Comparison of ENCODE assay signal across 8 mouse cellular contexts in genomic region chr11:57801766-57802510, GRCm38 (mm10). TPM values are rescaled to one million over a fixed set of nuclear protein-coding genes. Genes with fewer than 3 reads are reported as not detected.
DNase-seq lines count a peak whose midpoint lies in the region; ATAC-seq and TF ChIP-seq lines count a peak whose summit lies in the region.

No protein-coding gene starts in this region.

- no peak for TF ChIP-seq CTCF in heart, postnatal 0 days (IDR thresholded peaks at IDR 0.05; ENCODE audit: low read depth)

- peaks cover 33% of the 10 kb centered on the region for H3K4me1 ChIP-seq in forebrain, embryonic 10.5 days
- H3K4me1 ChIP-seq in heart, postnatal 0 days (ENCODE audit: control insufficient read depth, insufficient read depth), result peaks cover 20% of the 10 kb centered on the region

- H3K4me3 ChIP-seq in forebrain, embryonic 10.5 days, result peak overlapping the region; percentile 95
- peak overlapping the region; percentile 98 for H3K4me3 ChIP-seq in heart, postnatal 0 days (ENCODE audit: low read depth, low read length)

- ATAC-seq in heart, postnatal 0 days (ENCODE audit: insufficient read depth, low read depth), result peak; percentile 47

- peak overlapping the region; percentile 99 for H3K4me2 ChIP-seq in heart, postnatal 0 days (ENCODE audit: low read depth, low read length)

- H3K9me3 ChIP-seq in forebrain, embryonic 10.5 days, result no peaks in the 10 kb centered on the region
- H3K9me3 ChIP-seq in heart, postnatal 0 days (replicated peaks; ENCODE audit: control insufficient read depth, low read length), result no peaks in the 10 kb centered on the region

- peak overlapping the region; percentile 88 for H3K9ac ChIP-seq in heart, postnatal 0 days (replicated peaks; ENCODE audit: low read depth, low read length)

- under 1% methylated on average over 71 of the region's 85 CpGs for WGBS in forebrain, embryonic 10.5 days
- under 1% methylated on average over 65 of the region's 85 CpGs for WGBS in heart, postnatal 0 days

- DNase-seq in CD8-positive naive resting alpha-beta T cell, adult 2 months (ENCODE audit: low read depth in 2 of 2, low spot score in 2 of 2), result peak; percentile 24 to 25
- peak; percentile 71 for DNase-seq in adrenal gland, postnatal 25 days
- peak; percentile 58 for DNase-seq in forebrain, embryonic 10.5 days (ENCODE audit: extremely low spot score, low spot score)
- peak; percentile 32 for DNase-seq in heart, postnatal 0 days (ENCODE audit: low spot score)
- DNase-seq in kidney, postnatal 25 days, result peak; percentile 50 to 73
- DNase-seq in lung, postnatal 14 days, result peak; percentile 60
- DNase-seq in right cerebral cortex, postnatal 14 days, result peak; percentile 41
- DNase-seq in yolk sac, embryonic 10.5 days (ENCODE audit: low spot score), result peak; percentile 72

- H3K36me3 ChIP-seq in forebrain, embryonic 10.5 days (replicated peaks), result peaks cover 11% of the 10 kb centered on the region
- H3K36me3 ChIP-seq in heart, postnatal 0 days (replicated peaks; ENCODE audit: control insufficient read depth, insufficient read depth, low read length), result peaks cover 5% of the 10 kb centered on the region; the same call in 1 of the 2 replicates

- no peak for TF ChIP-seq EP300 in heart, postnatal 0 days (IDR thresholded peaks at IDR 0.05; ENCODE audit: low read depth)

- peak overlapping the region; percentile 91 for H3K27ac ChIP-seq in forebrain, embryonic 10.5 days
- H3K27ac ChIP-seq in heart, postnatal 0 days (ENCODE audit: low read depth), result peak overlapping the region; percentile 83

- H3K27me3 ChIP-seq in forebrain, embryonic 10.5 days (ENCODE audit: poor library complexity, severe bottlenecking), result no peaks in the 10 kb centered on the region
- no peaks in the 10 kb centered on the region for H3K27me3 ChIP-seq in heart, postnatal 0 days (ENCODE audit: control insufficient read depth, insufficient read depth, low read length)

RNA-seq across cellular contexts. Expression of gene Sap30l, which starts 0.5 kb away (rescaled TPM):
- 55.8 and 60.8 TPM in 2 replicates for total RNA-seq in adrenal gland, postnatal 25 days (2021)
- 6.4 and 7.7 TPM in 2 replicates for polyA plus RNA-seq in forebrain, embryonic 10.5 days (2016; fragmentation: Nextera tagmentation; extraction: Ambion mirVana)
- 16.8 and 28.7 TPM in 2 replicates for total RNA-seq in heart, postnatal 0 days (2014; rRNA removed; ENCODE audit: low replicate concordance)
- polyA plus RNA-seq in heart, postnatal 0 days (2015; fragmentation: Nextera tagmentation; extraction: Ambion mirVana), result 8.2 and 8.3 TPM in 2 replicates

RNA-seq across cellular contexts. Expression of gene Hand1, which starts 30.7 kb away (rescaled TPM):
- 8.0 and 13.6 TPM in 2 replicates for total RNA-seq in adrenal gland, postnatal 25 days (2021)
- 0.14 TPM in 1 of 2 replicates, not detected in the other for polyA plus RNA-seq in forebrain, embryonic 10.5 days (2016; fragmentation: Nextera tagmentation; extraction: Ambion mirVana)
- 2.0 TPM in 1 of 2 replicates, not detected in the other for total RNA-seq in heart, postnatal 0 days (2014; rRNA removed; ENCODE audit: low replicate concordance)
- 2.7 and 3.3 TPM in 2 replicates for polyA plus RNA-seq in heart, postnatal 0 days (2015; fragmentation: Nextera tagmentation; extraction: Ambion mirVana)

Comparison
In these comparisons a context has a peak if more than half of its experiments do, and no peak if none do; other contexts are left out.
1. Peak in every context shown above with its lines: DNase-seq, ATAC-seq, H3K4me3 ChIP-seq and H3K27ac ChIP-seq.